Mouse (Mus musculus): ENCODE measurements around the gene Madcam1. TPM values are rescaled to one million over a fixed set of nuclear protein-coding genes. Genes with fewer than 3 reads are reported as not detected.

Madcam1 gene
- polyA plus RNA-seq, 1 experiment from 2014 or later, result 1.1 TPM

Other genes starting within 250 kb of the Madcam1 start
- gene Vmn2r83, start 195.8 kb upstream of the Madcam1 start, polyA plus RNA-seq (2015; fragmentation: Nextera tagmentation; extraction: Ambion mirVana), result 0.08 TPM in 1 of 2 replicates, not detected in the other
- gene Plpp2, start 130.8 kb upstream of the Madcam1 start, polyA plus RNA-seq (2015; fragmentation: Nextera tagmentation; extraction: Ambion mirVana), result 16.9 and 19.7 TPM in 2 replicates
- gene Mier2, start 109.4 kb upstream of the Madcam1 start, polyA plus RNA-seq (2015; fragmentation: Nextera tagmentation; extraction: Ambion mirVana), result 70.4 and 72.5 TPM in 2 replicates
- not detected in 2 replicates for gene Theg, start 77.2 kb upstream of the Madcam1 start, polyA plus RNA-seq (2015; fragmentation: Nextera tagmentation; extraction: Ambion mirVana)
- gene C2cd4c, start 50.5 kb upstream of the Madcam1 start, polyA plus RNA-seq (2015; fragmentation: Nextera tagmentation; extraction: Ambion mirVana), result 0.49 and 0.95 TPM in 2 replicates
- gene Shc2, start 26.6 kb upstream of the Madcam1 start, polyA plus RNA-seq (2015; fragmentation: Nextera tagmentation; extraction: Ambion mirVana), result 27.9 and 30.1 TPM in 2 replicates
- gene Odf3l2, start 18.8 kb upstream of the Madcam1 start, polyA plus RNA-seq (2015; fragmentation: Nextera tagmentation; extraction: Ambion mirVana), result 0.41 and 0.44 TPM in 2 replicates
- gene Tpgs1, start 4.8 kb downstream of the Madcam1 start, polyA plus RNA-seq (2015; fragmentation: Nextera tagmentation; extraction: Ambion mirVana), result 99.8 and 105 TPM in 2 replicates
- gene Cdc34, start 17.6 kb downstream of the Madcam1 start, polyA plus RNA-seq (2015; fragmentation: Nextera tagmentation; extraction: Ambion mirVana), result 88.8 and 91.6 TPM in 2 replicates
- gene Gzmm, start 24.5 kb downstream of the Madcam1 start, polyA plus RNA-seq (2015; fragmentation: Nextera tagmentation; extraction: Ambion mirVana), result 1.7 and 2.2 TPM in 2 replicates
- 819 and 876 TPM in 2 replicates for gene Bsg, start 39.9 kb downstream of the Madcam1 start, polyA plus RNA-seq (2015; fragmentation: Nextera tagmentation; extraction: Ambion mirVana)
- gene Hcn2, start 52.1 kb downstream of the Madcam1 start, polyA plus RNA-seq (2015; fragmentation: Nextera tagmentation; extraction: Ambion mirVana), result 1.3 and 1.7 TPM in 2 replicates
- gene Polrmt, start 82.0 kb downstream of the Madcam1 start, polyA plus RNA-seq (2015; fragmentation: Nextera tagmentation; extraction: Ambion mirVana), result 48.3 and 50.6 TPM in 2 replicates
- 1.4 and 1.6 TPM in 2 replicates for gene Fgf22, start 90.5 kb downstream of the Madcam1 start, polyA plus RNA-seq (2015; fragmentation: Nextera tagmentation; extraction: Ambion mirVana)
- gene Rnf126, start 102.4 kb downstream of the Madcam1 start, polyA plus RNA-seq (2015; fragmentation: Nextera tagmentation; extraction: Ambion mirVana), result 109 and 117 TPM in 2 replicates
- 1.9 and 2.0 TPM in 2 replicates for gene Fstl3, start 112.7 kb downstream of the Madcam1 start, polyA plus RNA-seq (2015; fragmentation: Nextera tagmentation; extraction: Ambion mirVana)
- gene Prss57, start 126.4 kb downstream of the Madcam1 start, polyA plus RNA-seq (2015; fragmentation: Nextera tagmentation; extraction: Ambion mirVana), result 0.17 TPM in 1 of 2 replicates, not detected in the other
- 337 and 348 TPM in 2 replicates for gene Palm, start 129.0 kb downstream of the Madcam1 start, polyA plus RNA-seq (2015; fragmentation: Nextera tagmentation; extraction: Ambion mirVana)
- gene Misp, start 156.4 kb downstream of the Madcam1 start, polyA plus RNA-seq (2015; fragmentation: Nextera tagmentation; extraction: Ambion mirVana), result 0.23 and 0.85 TPM in 2 replicates
- 72.7 and 79.4 TPM in 2 replicates for gene Ptbp1, start 189.9 kb downstream of the Madcam1 start, polyA plus RNA-seq (2015; fragmentation: Nextera tagmentation; extraction: Ambion mirVana)
- gene Prtn3, start 209.9 kb downstream of the Madcam1 start, polyA plus RNA-seq (2015; fragmentation: Nextera tagmentation; extraction: Ambion mirVana), result 12.2 and 13.3 TPM in 2 replicates
- 496 and 503 TPM in 2 replicates for gene Plppr3, start 210.1 kb downstream of the Madcam1 start, polyA plus RNA-seq (2015; fragmentation: Nextera tagmentation; extraction: Ambion mirVana)
- 1.2 TPM in 1 of 2 replicates, not detected in the other for gene Elane, start 221.7 kb downstream of the Madcam1 start, polyA plus RNA-seq (2015; fragmentation: Nextera tagmentation; extraction: Ambion mirVana)
- not detected in 2 replicates for gene Cfd, start 226.3 kb downstream of the Madcam1 start, polyA plus RNA-seq (2015; fragmentation: Nextera tagmentation; extraction: Ambion mirVana)
- 64.5 and 66.5 TPM in 2 replicates for gene Med16, start 244.4 kb downstream of the Madcam1 start, polyA plus RNA-seq (2015; fragmentation: Nextera tagmentation; extraction: Ambion mirVana)
- not detected in 2 replicates for gene Gm26602, start 246.3 kb downstream of the Madcam1 start, polyA plus RNA-seq (2015; fragmentation: Nextera tagmentation; extraction: Ambion mirVana)